Mouse (Mus musculus): ENCODE measurements at regions not wholly inside any gene's neighbourhood (a gene's known extent, or its start where the extent isn't known, plus 50 kb on each side); places are given as distances from the start of the nearest gene placed in this dataset.

DNA sequence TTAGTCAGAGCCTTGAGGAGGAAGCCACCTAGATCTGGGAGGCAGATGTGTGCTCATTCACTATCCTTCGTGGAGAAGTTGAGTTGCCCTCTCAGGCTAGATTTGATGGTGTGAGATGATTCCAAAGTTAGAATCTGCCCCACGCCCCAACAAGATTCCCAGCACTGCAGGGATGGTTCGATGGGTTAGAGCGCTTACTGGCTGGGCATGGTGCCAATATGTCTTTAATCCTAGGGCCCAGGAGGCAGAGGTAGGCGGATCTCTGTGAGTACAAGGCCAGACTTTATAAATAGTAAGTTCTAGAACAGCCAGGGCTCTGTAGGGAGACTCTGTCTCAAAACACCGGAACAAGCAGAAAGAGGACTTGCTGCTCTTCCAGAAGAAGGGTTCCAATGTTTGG is 65.3 kb upstream of the Wnt7b start:
- TF ChIP-seq CTCF (IDR thresholded peaks at IDR 0.05; ENCODE audit: low read depth) = no peak
- no peak for TF ChIP-seq EP300 (IDR thresholded peaks at IDR 0.05; ENCODE audit: low read depth)

Measured in liver, embryonic 14.5 days (tissue).